Mouse (Mus musculus) left cerebral cortex, adult 11 months (tissue): ENCODE data around the gene 1110059E24Rik.
"Not testable (repeated sequence)": the region's sequence is repeated elsewhere in the genome, so short reads cannot be mapped to it uniquely, and the experiment has no call there.

Experiments
- DNase-seq: peaks from one replicate; pipeline ENCODE4 v3.0.0; 2022; ENCODE audit warnings: low spot score

1110059E24Rik gene

GRCm38 (mm10) chr19:21652285-21653171 lies at the start of gene 1110059E24Rik:
TSS of gene 1110059E24Rik (minus strand) at chr19:21652976.
- DNase-seq = peak; percentile 94

DNA sequence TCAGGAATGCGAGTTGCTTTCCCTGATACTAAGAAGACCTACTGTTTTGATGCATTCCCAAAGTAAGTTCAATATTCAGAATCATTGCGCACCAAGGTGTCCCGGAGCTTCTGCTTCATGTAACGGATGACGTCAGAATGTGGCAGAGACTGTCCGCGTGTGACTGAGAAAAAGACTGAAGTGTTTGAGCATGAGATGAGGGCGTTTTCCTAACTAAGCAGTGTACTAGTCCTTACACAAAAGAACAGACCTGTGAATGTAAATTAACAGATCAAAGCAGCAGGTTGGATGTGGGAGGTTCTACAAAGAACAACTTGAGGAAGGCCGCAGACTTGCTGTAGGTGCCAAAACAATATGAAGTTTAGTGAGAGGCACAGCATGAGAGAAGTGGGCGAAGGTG lies 28.2 kb upstream of the 1110059E24Rik start:
- DNase-seq = no peak

- no peak for DNase-seq
Observed at GRCm38 (mm10) chr19:21680091-21680490, 27.3 kb upstream of the 1110059E24Rik start.

- DNase-seq = no peak
Observed at GRCm38 (mm10) chr19:21674354-21675096, 21.7 kb upstream of the 1110059E24Rik start.

- DNase-seq = no peak
Observed at GRCm38 (mm10) chr19:21669650-21670049, 16.9 kb upstream of the 1110059E24Rik start.

DNA sequence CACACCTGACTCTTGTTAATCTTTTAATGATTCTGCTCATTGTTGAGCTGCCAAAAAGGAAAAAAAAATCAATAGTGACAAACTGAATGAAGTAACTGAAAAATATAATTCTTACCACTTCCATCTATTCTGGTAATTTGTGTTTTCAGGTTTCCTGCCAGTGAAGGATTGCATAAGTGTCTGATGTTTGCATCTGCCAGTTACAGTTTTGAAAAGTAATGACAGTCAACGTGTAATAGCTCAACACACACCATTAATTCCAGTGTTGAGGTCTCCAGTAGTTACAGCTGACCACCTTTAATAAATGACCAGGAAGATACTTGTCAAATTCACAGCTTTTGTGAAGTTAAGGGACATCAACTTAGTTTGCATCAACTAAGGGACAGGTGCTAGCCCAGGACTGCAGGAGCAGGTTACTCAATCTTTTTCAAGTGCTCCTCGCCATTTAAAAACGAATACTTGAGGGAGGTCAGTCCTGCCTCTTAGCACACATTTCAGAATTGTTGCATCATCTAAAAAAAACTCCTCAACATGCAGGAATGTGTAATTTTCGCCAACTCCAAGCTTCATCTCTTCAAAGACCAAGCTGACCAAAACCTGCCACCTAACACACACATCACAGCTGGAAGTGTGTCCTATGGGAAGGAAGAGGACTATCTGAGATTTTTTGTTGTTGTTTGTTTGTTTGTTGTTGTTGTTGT lies 11.1 kb upstream of the 1110059E24Rik start:
- no peak for DNase-seq

DNA sequence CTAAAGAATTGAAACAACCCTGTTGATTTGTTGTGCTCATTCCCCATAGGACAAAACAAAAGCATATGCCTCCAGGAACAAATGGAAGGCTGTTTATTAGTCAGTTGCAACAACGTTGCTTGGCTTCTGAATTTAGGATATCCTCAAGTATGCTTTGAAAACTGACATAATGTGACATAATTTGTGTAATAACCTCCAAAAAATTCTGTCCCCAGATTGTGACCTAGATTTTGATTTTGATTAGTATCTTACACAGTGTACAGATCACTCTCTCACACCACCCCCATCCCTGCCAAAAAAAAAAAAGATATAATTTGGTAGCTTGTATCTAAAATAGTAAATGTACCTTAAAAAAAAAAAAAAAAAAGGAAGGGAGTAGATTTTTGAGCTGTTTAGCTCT lies 8.0 kb upstream of the 1110059E24Rik start:
- DNase-seq = no peak

DNA sequence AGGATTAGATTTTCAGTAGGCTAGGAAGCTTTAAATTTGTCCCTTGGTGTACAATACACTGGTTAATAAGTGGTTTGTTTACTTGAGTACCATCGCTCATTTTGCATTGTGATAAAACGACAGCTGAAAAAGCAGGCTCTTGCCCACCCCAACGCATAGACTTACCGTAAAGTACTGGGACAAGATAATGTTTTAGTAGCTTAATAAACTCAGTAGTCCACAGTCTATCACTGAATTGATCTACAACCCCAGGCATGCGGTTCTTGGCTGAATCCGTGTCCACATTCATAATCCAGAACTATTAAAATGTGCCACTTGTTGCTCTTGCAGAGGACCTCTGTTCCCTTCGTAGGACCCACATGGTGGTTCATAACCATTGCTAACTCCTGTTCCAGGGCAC lies 2.0 kb upstream of the 1110059E24Rik start:
- DNase-seq = no peak

- peak; percentile 10 for DNase-seq
Observed at GRCm38 (mm10) chr19:21653172-21653981, 601 bp upstream of the 1110059E24Rik start, which contains the start of gene Abhd17b. TSS of gene Abhd17b (plus strand) at chr19:21653185.

DNA sequence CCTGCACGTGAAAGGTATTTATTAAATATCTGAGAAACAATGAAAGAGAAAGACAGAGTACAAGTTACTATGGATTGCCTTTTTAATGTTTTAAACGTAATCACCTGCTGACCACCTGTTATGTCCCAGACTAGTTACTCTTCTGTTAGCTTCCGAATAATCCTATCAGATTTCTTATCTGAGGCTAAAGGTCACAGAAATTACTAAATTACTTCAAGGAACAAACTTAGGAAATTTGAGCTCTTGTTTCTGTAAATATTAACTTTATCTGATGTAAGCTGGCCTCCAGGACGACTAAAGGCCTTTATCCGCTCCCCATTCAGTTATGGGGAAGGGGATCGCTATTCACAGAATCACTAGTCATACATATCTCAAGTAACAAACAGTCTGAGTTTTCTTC lies 1.1 kb downstream of the 1110059E24Rik start:
- no peak for DNase-seq

DNA sequence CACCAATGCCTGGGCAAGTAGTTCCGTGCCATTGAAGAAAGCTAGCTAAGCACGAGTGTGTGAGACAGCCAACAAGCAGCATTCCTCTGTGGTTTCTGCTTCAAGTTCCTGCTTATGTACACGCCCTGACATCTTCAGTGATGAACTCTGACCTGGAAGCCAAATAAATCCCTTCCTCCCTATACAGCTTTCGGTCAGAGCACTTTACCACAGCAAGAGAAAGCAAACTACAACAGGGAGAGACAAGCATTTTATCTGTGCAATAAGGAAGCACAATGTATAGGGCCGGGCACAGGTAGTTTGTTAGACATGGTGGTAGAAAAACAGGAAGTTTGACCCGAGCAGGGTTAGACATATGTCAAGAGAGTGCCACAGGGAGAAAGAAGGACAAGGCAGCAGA lies 6.6 kb downstream of the 1110059E24Rik start:
- DNase-seq = no peak

GRCm38 (mm10) chr19:21645301-21645700 lies 7.5 kb downstream of the 1110059E24Rik start:
- no peak for DNase-seq

- no peak for DNase-seq
Observed at GRCm38 (mm10) chr19:21643935-21644334, 8.8 kb downstream of the 1110059E24Rik start.

- no peak for DNase-seq
Observed at GRCm38 (mm10) chr19:21637672-21638071, 15.1 kb downstream of the 1110059E24Rik start.

GRCm38 (mm10) chr19:21636907-21637306 lies 15.9 kb downstream of the 1110059E24Rik start:
- DNase-seq = no peak

DNA sequence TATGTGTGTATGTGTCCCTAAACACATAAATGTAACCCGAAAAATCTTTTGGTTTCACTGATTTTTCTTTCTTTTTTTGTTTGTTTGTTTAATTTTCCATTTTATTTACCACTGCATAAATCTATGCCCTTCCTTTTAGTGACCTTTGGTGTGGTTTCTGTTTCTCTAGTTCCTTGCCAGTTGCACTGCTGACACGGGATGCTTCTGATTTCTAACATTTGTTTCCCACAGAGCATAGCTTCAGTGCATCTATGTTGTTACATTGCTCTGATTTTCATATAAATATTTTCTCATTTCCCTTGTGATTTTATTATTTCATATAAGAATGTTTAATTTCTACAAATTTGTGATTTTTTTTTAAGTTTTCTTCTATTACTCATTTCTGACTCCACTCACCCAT lies 17.4 kb downstream of the 1110059E24Rik start:
- DNase-seq = no peak

GRCm38 (mm10) chr19:21630656-21631331 lies 22.0 kb downstream of the 1110059E24Rik start:
- no peak for DNase-seq

- no peak for DNase-seq
Observed at GRCm38 (mm10) chr19:21629501-21629900, 23.3 kb downstream of the 1110059E24Rik start.

DNA sequence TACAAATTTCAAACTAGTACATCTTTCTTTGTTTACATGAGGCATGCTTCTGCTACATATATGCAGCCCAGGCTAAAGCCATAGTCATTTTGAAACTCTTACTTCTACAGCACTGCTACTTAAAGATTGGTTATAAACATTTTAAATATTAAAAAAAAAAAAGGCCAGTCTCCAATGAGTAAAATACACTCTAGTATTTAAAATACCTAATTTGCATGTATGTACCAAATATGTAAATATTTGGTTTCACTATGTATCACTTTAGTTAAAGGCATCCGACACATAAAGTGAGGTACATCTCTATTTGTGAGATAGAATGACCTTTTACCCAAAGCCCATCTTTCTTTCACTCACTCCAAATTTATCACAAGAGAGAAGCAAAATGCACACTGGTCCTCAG lies 23.7 kb downstream of the 1110059E24Rik start:
- no peak for DNase-seq

- DNase-seq = not testable (repeated sequence)
Observed at GRCm38 (mm10) chr19:21628440-21628839, 24.3 kb downstream of the 1110059E24Rik start.
